Mouse (Mus musculus): ENCODE measurements around the gene Gpx3. TPM values are rescaled to one million over a fixed set of nuclear protein-coding genes. Genes with fewer than 3 reads are reported as not detected.
A peak's percentile ranks its signal among the peaks of the same experiment; 100 is the strongest.
"Not testable (repeated sequence)": the region's sequence is repeated elsewhere in the genome, so short reads cannot be mapped to it uniquely, and the experiment has no call there.

Gene Gpx3
- polyA plus RNA-seq, 1 experiment from 2014 or later: 31.0 TPM

DNA sequence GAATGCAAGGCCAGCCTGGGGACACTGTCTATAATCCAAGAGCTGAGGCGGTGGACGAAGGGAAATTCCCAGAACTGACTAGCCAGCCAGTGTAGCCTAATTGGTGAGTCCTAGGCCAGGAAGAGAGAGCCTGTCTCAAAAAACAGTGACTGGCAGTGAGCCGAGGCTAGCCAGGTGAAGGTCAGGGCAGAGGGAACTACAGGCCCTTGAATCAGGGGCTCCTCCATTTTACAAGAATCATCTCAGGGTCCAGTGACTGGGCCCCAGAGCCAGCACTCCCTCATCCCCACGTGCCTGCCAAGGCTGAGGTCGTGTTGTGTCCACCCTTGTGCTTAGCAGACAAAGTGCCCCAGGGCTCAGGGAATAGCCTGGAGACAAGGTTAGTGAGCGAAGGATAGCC is 48.4 kb downstream of the Gpx3 start:
- Histone ChIP-seq H3K9me3 (no peaks in the 10 kb centered on the region), H3K4me2 (no peak overlapping the region), H3K27ac (no peak overlapping the region), H3K27me3 (no peaks in the 10 kb centered on the region), H3K36me3 (peaks cover 8% of the 10 kb centered on the region; the same call in 1 of the 2 replicates), H3K4me3 (replicated peaks) (no peak overlapping the region), H3K4me1 (replicated peaks) (peaks cover 15% of the 10 kb centered on the region), H3K9ac (replicated peaks) (no peak overlapping the region)
- 82% methylated on average over 6 of the region's 6 CpGs for WGBS
- no peak for ATAC-seq (ENCODE audit: insufficient number of reproducible peaks, insufficient read depth, low FRiP score, low TSS enrichment, low read depth)

DNA sequence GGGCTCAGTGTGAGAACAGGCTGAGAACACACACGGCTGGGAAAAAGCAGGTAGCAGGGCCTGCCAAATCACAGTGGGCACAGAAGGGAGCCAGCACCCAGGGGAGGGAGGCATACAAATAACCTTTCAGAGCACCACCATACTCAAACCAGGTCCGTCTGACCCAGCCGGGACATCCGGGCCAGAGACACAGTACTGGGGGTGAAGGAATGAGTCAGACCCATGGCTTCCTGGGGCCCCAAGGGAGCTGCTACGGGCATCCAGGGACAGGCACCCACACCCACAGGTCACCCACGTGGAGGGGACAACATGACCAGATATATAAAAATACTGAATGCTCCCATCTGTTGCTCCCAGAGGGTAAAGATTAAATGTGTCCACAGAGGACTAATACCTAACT is 50.4 kb downstream of the Gpx3 start:
- ATAC-seq (ENCODE audit: insufficient number of reproducible peaks, insufficient read depth, low FRiP score, low TSS enrichment, low read depth): no peak
- H3K4me3 ChIP-seq (replicated peaks): no peak overlapping the region
- no peaks in the 10 kb centered on the region for H3K9me3 ChIP-seq
- 73% methylated on average over 6 of the region's 6 CpGs for WGBS
- no peaks in the 10 kb centered on the region for H3K36me3 ChIP-seq
- H3K9ac ChIP-seq (replicated peaks): no peak overlapping the region
- H3K4me2 ChIP-seq: no peak overlapping the region
- H3K4me1 ChIP-seq (replicated peaks): peaks cover 15% of the 10 kb centered on the region
- no peaks in the 10 kb centered on the region for H3K27me3 ChIP-seq
- H3K27ac ChIP-seq: no peak overlapping the region

DNA sequence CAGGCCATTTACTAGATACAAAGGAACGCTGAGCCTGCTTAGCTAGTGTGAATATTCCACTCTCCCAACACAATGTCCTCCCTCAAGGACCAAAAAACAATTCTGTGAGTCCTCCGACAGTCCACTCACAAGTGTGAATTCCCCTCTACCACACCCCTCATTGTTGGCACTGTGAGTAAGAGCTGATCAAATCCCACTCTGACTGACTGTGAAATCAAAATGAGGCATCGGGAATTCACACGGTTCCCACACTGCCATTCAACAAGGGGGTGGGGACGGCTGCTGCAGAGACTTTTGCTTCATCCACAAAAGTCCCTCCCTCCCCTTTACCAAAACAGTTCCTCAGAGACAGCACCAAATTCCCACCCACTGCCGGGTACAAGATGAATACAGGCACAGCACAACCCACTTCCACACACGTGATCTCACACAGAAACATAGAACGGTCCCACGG is 51.8 kb downstream of the Gpx3 start:
- H3K9ac ChIP-seq (replicated peaks): no peak overlapping the region
- H3K4me1 ChIP-seq (replicated peaks): peaks cover 15% of the 10 kb centered on the region
- no peak overlapping the region for H3K4me3 ChIP-seq (replicated peaks)
- no peak overlapping the region for H3K27ac ChIP-seq
- peak overlapping the region; percentile 25 for H3K4me2 ChIP-seq
- H3K27me3 ChIP-seq: no peaks in the 10 kb centered on the region
- ATAC-seq (ENCODE audit: insufficient number of reproducible peaks, insufficient read depth, low FRiP score, low TSS enrichment, low read depth): no peak
- 40% methylated on average over 9 of the region's 9 CpGs for WGBS
- H3K9me3 ChIP-seq: no peaks in the 10 kb centered on the region
- no peaks in the 10 kb centered on the region for H3K36me3 ChIP-seq

DNA sequence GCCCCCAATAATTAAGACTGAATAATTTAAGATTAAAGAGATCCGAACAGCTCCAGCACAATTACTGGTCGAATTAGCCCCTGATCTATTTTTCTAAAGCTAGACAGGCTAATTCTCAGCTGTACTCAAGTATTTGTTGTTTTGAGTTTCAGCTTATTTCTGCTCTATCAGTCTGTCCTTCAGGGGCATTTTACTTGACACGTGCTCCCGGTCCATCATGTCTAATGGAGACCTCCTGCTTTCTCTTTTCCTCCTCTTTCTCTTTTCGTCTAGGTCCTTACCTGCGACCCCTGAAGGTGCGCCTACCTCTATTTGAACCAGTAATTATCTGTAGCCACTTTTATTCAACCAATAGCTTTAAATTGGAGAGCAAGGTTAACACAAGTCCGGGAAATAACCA is 52.5 kb downstream of the Gpx3 start:
- Histone ChIP-seq H3K4me3 (replicated peaks) (no peak overlapping the region), H3K27ac (no peak overlapping the region), H3K27me3 (no peaks in the 10 kb centered on the region), H3K4me1 (replicated peaks) (peaks cover 15% of the 10 kb centered on the region), H3K9me3 (no peaks in the 10 kb centered on the region), H3K4me2 (peak overlapping the region; percentile 72; the same call in 1 of the 2 replicates), H3K36me3 (no peaks in the 10 kb centered on the region), H3K9ac (replicated peaks) (no peak overlapping the region)
- no peak for ATAC-seq (ENCODE audit: insufficient number of reproducible peaks, insufficient read depth, low FRiP score, low TSS enrichment, low read depth)
- 88% methylated on average over 8 of the region's 8 CpGs for WGBS

DNA sequence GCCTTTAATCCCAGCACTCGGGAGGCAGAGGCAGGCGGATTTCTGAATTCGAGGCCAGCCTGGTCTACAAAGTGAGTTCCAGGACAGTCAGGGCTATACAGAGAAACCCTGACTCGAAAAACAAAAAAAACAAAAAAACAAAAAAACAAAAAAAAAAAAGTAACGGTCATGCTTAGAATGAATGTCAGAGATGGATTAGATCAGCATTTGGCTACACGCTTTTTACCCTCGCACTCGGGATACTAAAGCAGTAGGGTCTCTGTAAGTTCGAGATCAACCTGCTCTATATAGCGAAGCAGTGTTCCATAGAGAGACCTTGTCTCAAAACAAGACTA is 53.1 kb downstream of the Gpx3 start:
- peak overlapping the region; percentile 72 for H3K4me2 ChIP-seq
- H3K27me3 ChIP-seq; H3K9me3 ChIP-seq; H3K36me3 ChIP-seq; ATAC-seq (ENCODE audit: insufficient number of reproducible peaks, insufficient read depth, low FRiP score, low TSS enrichment, low read depth): not testable (repeated sequence)
- peak overlapping the region; percentile 64 for H3K4me3 ChIP-seq (replicated peaks)
- 0 out of 2 replicates have a peak overlapping the region, but pooled peaks have one; percentile 92 for H3K27ac ChIP-seq
- peak overlapping the region; percentile 75 for H3K9ac ChIP-seq (replicated peaks)
- 42% methylated on average over 10 of the region's 10 CpGs for WGBS
- peaks cover 15% of the 10 kb centered on the region for H3K4me1 ChIP-seq (replicated peaks)

DNA sequence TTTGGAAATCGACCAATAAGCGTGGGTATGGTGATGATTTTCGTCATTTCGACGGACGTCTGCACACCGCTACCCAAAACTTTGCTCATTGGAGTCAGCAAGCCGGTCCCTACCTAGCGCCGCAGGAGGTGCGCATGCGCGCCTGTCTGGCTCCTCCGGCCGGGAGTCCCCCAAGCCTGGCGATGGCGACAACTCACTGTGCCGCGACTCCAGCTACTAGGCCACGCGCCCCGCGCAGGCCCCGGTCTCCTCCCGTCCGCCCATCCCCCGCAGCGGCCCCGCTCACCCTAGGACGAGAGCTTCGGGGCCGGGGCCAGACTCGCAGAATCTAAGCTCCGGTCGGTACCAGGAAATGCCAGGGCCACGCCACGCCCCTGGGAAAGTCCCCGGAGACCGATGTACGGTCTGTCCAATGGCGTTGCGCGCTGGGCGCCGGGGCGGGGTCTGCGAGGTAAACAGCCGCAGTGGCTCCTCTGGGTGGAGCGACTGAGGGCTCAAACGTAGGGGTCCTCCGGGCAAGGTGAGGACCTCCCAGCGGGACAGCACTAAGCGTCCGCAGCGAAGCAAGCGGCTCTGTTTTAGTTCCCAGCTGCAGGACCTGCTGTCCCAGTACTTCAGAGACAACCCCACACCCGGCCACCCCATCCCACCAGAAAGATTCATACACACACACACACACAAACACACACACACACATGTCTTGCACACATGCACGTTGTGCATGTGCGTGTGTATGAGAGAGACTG is 53.7 kb downstream of the Gpx3 start:
- Histone ChIP-seq H3K9ac (replicated peaks) (peak overlapping the region; percentile 75), H3K4me2 (peak overlapping the region; percentile 72), H3K4me3 (replicated peaks) (peak overlapping the region; percentile 64), H3K27ac (peak overlapping the region; percentile 92), H3K27me3 (no peaks in the 10 kb centered on the region), H3K4me1 (replicated peaks) (peaks cover 15% of the 10 kb centered on the region), H3K9me3 (no peaks in the 10 kb centered on the region), H3K36me3 (no peaks in the 10 kb centered on the region)
- ATAC-seq (ENCODE audit: insufficient number of reproducible peaks, insufficient read depth, low FRiP score, low TSS enrichment, low read depth): peak; percentile 98
- under 1% methylated on average over 59 of the region's 59 CpGs for WGBS

DNA sequence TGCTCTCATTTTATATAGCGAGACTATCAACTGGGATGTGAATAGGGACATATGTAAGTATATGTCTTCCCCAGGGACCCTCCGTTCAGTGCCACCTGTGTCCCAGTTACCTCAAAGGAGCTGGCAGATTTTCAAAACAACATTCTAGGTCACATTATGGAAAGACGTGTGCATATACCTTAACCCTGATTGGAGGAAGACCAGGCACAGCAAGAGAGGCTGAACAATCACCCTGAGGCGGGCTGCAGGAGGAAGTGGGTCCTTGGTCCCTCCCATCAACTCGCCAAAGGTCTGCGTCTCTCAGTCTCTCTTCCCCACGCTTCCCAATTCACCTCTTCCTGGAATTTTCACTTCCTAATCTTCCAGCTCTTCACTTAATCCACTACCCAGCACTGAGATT is 54.7 kb downstream of the Gpx3 start:
- Histone ChIP-seq H3K4me1 (replicated peaks) (peaks cover 15% of the 10 kb centered on the region), H3K27me3 (no peaks in the 10 kb centered on the region), H3K4me2 (no peak overlapping the region), H3K36me3 (no peaks in the 10 kb centered on the region), H3K9me3 (no peaks in the 10 kb centered on the region), H3K4me3 (replicated peaks) (no peak overlapping the region), H3K9ac (replicated peaks) (no peak overlapping the region), H3K27ac (no peak overlapping the region)
- no peak for ATAC-seq (ENCODE audit: insufficient number of reproducible peaks, insufficient read depth, low FRiP score, low TSS enrichment, low read depth)
- WGBS: 68% methylated on average over 7 of the region's 7 CpGs

DNA sequence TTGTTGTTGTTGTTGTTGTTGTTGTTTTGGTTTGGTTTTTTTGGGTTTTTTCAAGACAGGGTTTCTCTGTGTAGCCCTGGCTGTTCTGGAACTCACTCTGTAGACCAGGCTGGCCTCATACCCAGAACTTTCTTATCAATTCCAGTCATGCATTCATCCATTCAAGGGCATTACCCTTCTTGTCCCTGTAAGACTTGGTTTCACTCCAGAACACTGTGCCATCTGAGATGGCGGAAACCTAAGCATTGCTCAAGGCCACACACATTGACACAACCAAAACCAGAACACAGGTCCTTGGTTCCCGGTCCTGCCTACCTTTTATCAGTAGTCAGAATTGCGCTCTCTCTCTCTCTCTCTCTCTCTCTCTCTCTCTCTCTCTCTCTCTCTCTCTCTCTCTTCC is 55.5 kb downstream of the Gpx3 start:
- 90% methylated on average over 3 of the region's 3 CpGs for WGBS
- not testable (repeated sequence) for H3K9me3 ChIP-seq; H3K36me3 ChIP-seq; H3K4me2 ChIP-seq; H3K9ac ChIP-seq (replicated peaks); H3K27me3 ChIP-seq; H3K4me3 ChIP-seq (replicated peaks); ATAC-seq (ENCODE audit: insufficient number of reproducible peaks, insufficient read depth, low FRiP score, low TSS enrichment, low read depth); H3K27ac ChIP-seq
- peaks cover 16% of the 10 kb centered on the region for H3K4me1 ChIP-seq (replicated peaks)

DNA sequence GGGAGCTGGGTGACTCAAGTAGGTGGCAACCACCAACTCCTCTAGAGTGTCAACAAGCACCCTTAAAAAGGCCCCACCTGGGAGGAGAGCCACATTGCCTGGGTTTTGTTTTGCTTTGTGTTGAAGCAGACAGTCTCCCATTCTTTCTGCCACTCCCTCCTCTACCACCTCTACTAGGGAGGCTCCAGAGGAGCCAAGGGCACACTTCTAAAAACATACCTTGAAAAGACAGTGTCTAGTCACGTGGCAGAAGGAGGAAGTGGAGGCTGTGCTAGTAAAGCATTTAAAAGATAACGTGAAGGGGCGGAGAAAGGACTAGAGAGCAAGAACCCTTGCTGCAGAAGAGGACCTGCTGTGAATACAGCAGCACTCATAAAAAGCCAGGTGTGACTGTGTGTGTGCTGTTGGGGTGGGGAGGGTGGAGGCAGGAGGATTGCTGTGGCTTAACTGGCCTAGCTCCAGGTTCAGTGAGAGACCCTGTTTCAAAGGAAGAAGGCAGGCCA is 56.4 kb downstream of the Gpx3 start:
- ATAC-seq (ENCODE audit: insufficient number of reproducible peaks, insufficient read depth, low FRiP score, low TSS enrichment, low read depth): no peak
- Histone ChIP-seq H3K9me3 (no peaks in the 10 kb centered on the region), H3K9ac (replicated peaks) (no peak overlapping the region; the same call in 1 of the 2 replicates), H3K27ac (no peak overlapping the region), H3K4me3 (replicated peaks) (no peak overlapping the region), H3K27me3 (no peaks in the 10 kb centered on the region), H3K36me3 (no peaks in the 10 kb centered on the region), H3K4me1 (replicated peaks) (peaks cover 19% of the 10 kb centered on the region), H3K4me2 (no peak overlapping the region)
- 34% methylated on average over 3 of the region's 3 CpGs for WGBS

Other genes starting within 250 kb of the Gpx3 start
- gene Cdc42se2, start 114.8 kb upstream of the Gpx3 start, polyA plus RNA-seq (2016; fragmentation: Nextera tagmentation; extraction: Ambion mirVana): 118 and 119 TPM in 2 replicates
- gene Lyrm7, start 41.5 kb upstream of the Gpx3 start, polyA plus RNA-seq (2016; fragmentation: Nextera tagmentation; extraction: Ambion mirVana): 6.1 and 14.0 TPM in 2 replicates
- 678 and 697 TPM in 2 replicates for gene Hint1, start 36.1 kb upstream of the Gpx3 start, polyA plus RNA-seq (2016; fragmentation: Nextera tagmentation; extraction: Ambion mirVana)
- gene Tnip1, start 60.5 kb downstream of the Gpx3 start, polyA plus RNA-seq (2016; fragmentation: Nextera tagmentation; extraction: Ambion mirVana): 17.5 and 18.0 TPM in 2 replicates
- 168 and 178 TPM in 2 replicates for gene Anxa6, start 131.0 kb downstream of the Gpx3 start, polyA plus RNA-seq (2016; fragmentation: Nextera tagmentation; extraction: Ambion mirVana)
- 0.24 and 0.29 TPM in 2 replicates for gene Ccdc69, start 175.7 kb downstream of the Gpx3 start, polyA plus RNA-seq (2016; fragmentation: Nextera tagmentation; extraction: Ambion mirVana)
- 10.9 and 11.1 TPM in 2 replicates for gene Gm2a, start 195.7 kb downstream of the Gpx3 start, polyA plus RNA-seq (2016; fragmentation: Nextera tagmentation; extraction: Ambion mirVana)
- not detected in 2 replicates for gene Slc36a3, start 249.3 kb downstream of the Gpx3 start, polyA plus RNA-seq (2016; fragmentation: Nextera tagmentation; extraction: Ambion mirVana)

Measured in limb, embryonic 12.5 days (tissue).